Mouse (Mus musculus) spleen, adult 12 weeks (tissue): ENCODE data around the gene Wnt4.

Experiments
- DNase-seq: peaks from one replicate; pipeline ENCODE4 v3.0.0; 2022; ENCODE audit warnings: low spot score

The Wnt4 gene

DNA sequence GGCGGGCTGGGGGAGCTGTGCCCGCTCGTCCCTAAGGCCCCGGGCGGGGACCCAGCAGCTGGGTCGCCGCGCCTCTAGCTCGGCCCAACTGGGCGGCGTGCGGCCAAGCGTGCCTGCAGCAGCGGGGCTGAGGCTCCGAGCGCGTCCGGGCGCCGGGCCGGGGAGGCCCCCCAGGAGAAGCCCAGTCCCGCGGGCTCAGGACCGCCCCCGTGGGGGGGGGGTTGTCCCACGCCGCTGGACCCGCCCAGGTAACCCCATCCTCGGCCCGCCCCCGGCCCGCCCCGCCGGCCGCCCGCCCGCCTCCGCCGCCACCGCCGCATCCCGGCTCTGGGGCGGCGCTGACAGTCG lies at the start of gene Wnt4:
Wnt4 (plus strand) TSS at position 324 of the 348 bp plus-strand sequence.
- DNase-seq, result no peak

DNA sequence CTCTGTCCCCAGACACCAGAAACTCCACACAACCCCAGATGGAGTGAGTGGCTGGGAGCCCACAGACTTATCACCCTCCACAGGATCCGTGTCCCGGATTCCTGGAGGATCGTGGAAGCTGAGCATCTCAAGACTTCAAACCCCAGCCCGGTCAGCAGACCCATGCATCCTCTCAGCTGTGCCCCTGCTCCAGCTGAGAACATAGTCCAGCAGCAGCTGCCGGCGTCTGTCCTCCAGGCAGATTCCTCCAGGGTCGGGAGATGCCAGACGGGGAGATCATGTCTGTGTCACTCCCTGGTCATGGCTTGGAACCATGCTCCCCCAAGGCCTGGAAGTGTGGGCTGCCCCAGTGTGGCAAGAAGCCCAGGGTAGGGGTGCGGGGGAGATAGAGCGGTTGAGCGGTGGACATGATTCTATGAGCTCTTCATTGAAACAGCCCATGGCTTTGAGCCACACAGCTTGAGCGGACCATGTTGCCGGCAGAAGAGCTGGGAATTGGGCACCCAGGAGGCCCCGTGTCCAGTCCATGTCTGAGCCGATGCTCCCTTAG lies 48.6 kb upstream of the Wnt4 start:
- DNase-seq, result no peak

DNA sequence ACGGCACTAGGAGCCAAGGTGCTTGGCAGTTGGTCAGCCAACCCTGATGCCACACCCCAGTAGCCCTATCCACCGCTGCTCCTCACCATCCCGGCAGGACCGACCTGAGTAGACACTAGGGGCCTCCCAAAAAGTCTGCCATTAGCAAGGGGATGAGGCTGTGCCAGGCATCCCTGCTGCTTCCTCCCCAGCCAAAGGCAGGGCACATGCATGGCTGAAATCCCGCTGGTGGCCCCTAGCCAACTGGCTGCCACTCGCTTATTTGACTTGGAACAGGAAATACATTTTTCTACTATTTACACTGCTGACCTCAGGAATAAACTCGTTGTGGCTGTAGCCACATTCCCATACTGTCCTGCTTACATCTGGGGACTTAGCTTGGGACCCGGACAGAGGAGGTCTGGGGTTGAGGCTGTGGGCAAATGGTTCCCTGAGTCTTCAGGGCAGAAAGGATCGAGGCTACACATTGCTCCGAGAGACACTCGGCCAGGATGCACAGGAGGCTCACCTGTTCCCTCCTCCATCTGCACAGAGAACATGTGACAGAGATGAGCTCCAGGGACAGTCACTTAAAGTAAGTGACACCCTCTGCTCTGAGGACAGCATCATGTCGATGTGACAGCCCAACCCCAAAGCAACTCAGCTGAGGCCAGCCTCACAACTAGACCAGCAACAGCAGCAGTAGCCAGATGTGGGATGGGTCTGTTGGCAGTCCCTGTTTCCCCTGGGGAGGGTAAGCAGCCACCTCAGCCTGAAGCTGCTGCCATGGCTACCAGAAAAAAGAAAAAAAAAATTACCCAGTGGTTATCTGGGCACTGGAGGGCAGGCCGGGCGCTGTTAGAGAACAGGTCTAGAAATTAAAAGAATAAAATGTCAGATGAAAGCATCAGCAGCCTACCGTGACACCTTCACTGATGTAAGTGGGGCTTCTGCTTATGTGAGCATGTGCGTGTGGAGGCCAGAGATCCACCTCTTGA lies 45.5 kb upstream of the Wnt4 start:
- no peak for DNase-seq

DNA sequence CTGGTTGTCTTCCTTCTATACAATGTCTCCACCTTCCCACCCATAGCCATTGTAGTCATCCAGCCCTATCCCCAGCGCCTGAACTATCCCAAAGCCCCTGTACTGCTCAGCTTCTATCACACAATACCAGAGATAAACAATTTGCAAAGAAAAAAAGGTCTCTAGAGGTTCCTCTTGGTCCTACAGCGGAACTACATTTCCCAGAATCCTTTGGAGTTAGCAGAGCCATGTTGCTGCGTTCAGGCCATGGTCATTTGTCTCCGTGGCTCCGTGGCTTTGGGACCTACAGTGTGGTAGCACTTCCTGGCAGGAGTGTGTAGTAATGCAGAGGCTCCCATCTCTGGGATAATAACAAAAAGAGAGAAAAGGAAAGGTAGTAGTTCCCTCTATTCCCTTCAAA lies 43.7 kb upstream of the Wnt4 start:
- DNase-seq, result no peak

DNA sequence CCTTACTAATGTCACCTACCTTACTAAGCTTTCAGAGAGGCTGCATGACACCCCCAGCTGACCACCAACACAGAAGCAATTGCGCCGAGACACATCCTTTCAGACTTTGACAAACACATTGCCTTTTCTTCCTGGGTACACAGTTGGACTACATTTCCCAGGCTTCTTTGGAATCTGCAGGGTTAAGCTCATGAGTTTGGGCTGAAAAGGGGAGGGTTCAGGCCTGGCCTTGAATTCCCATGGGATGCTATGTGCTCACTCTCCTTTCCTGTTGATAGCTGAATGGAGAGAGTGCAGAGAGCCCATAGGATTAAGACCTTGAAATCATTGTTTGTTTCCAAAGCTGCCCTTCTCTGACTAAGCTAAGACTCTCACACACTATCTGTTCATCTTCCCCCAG lies 42.8 kb upstream of the Wnt4 start:
- DNase-seq, result no peak

DNA sequence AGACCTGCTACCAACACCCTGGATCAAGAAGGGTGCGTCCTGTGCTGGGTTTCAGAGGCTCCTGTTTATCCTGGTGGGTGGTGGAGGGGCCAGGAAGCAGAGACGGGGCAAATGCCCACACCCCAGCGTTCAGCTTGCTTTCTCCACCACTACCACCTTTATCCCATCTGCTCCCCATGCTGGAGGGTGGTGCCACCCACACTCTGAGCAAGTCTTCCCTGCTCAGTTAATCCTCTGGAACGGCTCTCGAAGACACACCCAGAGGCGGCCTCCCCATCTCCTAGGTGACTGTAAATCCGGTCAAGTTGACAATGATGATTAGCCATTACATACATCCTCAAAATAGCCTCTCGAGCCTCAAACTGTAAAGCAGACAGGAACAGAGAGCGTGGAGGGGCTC lies 41.9 kb upstream of the Wnt4 start:
- no peak for DNase-seq

DNA sequence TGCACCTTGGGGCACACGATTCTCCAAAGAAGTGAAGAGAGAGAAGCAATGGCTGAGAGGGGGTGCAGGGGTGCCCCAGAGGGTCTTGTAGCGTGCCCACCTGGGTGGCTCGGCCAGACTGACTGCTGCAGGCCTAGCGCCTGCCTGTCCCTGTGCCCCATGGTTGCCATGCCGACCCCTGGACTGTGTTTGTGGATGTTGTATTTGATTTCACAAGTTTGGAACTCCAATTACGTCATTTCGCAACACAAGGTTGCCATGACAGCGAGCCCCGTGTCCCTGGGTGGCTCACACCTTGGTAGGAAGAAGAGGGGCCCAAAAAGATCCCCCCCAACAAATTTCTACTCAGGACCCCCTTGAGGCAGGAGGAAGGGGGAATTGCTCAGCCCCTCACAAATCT lies 32.4 kb upstream of the Wnt4 start:
- DNase-seq, result no peak

DNA sequence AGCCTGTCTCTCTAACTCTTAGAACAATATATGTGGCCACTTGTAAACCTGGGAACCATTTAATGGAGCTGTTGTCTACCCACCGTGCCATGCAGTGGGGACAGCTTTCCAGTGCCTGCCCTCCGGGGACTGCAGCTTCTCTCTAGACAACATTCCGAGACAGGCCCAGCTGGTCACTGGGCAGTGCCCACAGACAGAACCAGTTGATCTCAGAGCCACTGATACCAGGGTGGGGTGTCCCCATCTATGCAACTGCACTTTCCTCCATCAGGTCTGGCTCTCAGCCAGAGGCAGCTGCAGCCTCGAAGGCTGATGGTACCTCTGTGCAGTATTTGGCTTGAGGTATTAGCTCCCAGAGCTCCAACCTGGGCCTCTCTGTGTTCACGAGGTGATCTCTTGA lies 27.0 kb upstream of the Wnt4 start:
- DNase-seq, result no peak

DNA sequence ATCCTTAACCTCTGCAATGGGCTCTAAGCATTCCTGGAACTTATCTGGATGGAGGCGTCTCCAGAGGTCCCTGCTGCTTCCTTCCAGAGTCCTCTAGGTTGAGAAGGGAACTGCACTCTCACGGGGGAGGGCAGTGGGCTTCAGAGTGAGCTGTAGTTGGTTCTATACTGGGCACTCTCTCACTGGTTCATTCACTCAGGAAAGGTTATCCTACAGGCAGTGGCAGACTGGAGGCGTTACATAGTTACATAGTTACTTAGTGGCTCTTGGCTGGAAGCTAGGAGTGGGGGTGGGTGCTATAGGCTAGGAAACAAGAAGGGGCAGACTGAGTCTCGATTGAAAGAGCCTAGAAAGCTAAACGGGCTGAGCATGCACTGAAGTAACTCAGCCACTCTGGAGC lies 26.4 kb upstream of the Wnt4 start:
- no peak for DNase-seq

DNA sequence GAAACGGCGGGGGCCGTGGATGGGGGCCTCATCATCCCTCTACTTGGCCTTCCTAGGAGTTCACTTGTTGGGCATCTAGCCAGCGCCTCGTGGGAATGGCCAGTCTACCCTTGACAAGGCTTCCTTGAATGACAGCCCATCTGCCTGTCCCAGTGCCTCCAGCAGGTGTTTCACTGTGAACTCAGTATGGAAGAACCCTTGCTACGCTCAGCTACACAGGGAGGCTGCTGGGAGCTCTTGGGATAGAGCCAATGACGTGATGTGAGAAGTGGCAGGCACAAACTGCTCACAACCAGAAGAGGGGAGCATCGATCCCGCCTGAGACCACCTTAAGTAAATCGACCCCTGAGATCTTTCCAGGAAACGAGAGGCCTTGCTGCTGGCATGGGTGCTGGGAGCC lies 23.7 kb upstream of the Wnt4 start:
- DNase-seq, result no peak

DNA sequence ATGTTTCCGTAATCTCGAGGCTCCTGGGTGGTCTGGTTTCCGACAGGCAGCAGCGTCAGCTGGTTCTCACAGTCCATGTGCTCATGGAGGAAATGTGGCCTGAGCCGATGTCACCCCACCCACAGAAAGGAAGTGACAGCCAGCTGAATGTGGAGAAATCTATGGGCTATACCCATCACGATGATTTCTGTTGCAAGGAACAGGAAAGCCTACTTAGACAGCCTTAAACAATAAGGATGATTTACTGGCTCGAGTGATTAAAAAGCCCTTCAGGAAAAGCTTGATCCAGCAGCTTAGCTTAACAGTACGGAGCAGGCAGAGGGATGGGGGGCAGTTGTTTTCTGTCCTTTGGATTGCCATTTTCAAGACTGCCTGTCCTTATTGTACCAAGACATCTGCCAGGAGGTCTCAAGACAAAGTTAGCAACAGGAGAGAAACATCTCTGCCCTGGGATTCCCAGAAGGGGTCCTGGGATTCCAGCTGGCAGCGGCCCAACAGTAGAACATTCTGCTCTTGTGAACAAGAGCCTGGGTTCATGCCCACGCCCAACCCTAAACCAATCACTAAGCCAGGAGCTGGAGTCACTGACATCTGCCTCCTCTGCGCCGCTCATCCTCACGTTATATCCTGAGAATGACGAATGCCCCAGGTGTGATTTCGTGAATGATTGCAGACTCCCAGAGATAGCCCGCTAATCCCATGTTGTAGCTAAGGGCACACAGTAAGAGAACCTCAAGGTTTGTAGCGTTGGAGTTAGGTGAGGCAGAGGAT lies 22.9 kb upstream of the Wnt4 start:
- no peak for DNase-seq

DNA sequence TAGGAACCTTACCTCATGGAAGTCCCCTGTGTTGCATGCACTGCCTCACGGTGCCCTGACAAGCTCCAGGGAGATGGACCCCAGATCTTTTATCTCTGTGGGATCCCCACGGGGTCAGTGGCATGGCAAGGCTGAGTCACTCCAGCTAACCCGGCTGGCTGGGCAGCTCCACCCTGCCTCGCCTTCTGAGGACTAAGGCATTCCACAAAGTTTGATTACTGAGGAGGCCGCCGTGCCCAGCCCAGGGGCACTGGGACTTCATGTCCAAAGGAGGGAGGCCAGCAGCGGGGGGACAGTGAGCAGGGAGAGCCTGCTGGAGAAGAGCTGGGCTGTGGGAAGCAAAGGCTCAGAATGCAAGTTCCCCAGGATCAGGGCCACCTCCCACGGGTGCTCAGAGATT lies 21.7 kb upstream of the Wnt4 start:
- no peak for DNase-seq

DNA sequence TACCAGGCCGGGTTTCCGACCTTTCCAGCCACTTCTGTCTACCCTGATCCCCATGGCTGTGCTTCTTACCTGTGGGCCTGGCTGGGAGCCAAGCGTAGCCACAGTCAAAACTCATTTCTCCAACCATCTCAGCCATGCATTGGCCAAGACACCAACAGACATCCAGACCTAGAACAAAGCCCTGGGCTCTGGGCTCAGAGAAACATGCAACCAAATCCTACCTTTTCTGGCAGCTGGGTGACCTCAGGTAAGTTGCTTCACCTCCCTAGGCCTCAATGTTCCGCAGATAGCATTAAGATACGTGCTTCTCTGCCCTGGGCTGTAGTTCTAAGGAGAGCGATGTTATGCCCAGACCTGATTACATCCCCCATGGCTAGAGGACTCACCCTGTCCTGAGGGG lies 15.5 kb upstream of the Wnt4 start:
- DNase-seq, result no peak

DNA sequence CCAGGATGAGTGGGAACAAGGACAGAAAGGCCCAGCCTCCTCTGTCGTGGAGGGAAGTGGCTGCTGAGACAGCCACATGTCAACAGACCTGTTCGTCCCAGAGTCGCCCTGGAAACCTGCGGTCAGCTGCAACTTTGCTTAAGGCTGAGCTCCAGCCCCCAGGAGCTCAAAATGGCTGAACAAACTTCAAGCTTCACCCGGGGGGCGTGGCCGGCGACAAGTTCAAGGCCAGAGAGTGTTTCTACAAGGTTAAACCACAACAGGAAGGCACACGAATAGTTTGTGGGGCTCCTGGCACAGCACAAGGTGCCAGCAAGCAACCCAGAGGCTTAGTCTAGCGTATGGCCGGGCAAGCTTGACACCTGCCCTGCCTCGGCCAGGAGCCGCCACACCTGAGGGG lies 13.2 kb upstream of the Wnt4 start:
- no peak for DNase-seq

DNA sequence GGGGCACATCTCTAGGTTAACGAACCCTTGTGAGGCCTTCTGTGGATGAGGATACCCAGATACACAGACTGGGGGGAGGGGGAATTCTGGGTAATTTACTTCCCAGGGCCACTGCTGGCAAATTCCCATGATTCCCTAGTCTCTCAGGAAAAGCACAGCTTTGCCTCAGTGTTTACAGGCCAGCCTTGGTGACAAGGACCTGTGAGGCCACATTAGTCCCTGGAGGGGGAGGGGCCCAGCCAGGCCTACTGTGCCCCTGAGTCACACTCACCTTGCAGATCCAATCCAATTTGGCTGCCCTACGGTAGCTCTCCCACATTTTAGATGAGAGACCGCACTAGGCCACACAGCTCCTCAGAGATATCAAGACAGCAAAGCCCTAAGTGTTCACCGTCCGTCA lies 12.2 kb upstream of the Wnt4 start:
- no peak for DNase-seq

DNA sequence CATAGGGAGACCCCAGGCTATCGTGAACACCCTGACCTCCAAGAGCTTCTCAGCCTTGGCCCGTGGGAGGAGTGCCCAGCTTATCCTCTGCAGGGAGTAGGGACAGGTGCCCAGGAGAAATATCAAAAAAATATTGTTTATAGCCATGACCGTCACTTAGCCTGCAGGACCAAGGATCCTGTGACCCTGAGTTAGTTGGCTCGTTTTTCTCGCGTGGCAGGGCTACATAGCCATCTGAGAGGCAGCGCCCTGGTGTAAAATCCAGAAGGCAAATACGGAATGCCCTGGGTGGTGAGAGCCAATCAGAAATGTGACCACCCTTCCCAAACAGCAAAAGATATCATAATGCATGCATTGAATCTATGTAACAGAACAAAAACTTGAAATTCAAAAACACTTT lies 8.7 kb upstream of the Wnt4 start:
- DNase-seq, result no peak

DNA sequence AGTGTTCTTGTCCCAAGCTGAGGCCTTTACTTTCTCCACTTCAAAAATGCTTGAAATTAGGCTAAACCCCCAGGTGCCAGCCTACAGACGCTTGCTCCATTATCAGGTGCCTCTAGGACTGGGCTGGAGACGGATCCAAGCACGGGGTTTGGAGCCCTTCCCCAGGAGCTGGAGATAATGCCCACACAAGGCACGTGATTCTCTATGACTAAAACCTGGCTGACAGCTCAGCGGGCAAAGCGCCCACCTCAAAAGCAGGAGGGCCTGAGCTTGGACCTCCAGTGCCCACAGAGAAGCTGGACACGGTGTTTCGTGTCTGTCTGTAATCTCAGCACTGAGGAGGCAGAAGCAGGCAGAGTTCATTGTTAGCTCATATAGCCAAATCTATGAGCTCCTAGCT lies 5.4 kb upstream of the Wnt4 start:
- DNase-seq, result no peak

DNA sequence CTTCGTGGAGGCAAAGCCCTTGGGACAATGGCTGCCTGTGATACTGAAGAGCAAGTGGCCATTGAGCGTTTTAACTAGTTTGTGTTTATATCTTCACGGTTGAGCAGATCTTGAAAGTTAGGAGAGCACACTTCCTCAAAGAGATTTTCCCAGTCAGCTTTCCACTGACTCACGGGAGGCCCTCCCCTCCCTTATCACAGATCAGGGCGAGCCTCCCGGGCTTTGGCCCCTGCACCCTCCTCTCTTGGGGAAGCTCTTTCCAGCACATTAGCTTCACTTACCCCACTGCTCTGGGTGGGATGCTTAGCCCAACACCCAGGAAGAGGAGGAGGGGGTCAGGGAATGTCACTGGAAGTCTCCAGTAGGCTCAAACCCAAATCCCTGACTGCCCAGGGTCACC lies 3.0 kb upstream of the Wnt4 start:
- no peak for DNase-seq

DNA sequence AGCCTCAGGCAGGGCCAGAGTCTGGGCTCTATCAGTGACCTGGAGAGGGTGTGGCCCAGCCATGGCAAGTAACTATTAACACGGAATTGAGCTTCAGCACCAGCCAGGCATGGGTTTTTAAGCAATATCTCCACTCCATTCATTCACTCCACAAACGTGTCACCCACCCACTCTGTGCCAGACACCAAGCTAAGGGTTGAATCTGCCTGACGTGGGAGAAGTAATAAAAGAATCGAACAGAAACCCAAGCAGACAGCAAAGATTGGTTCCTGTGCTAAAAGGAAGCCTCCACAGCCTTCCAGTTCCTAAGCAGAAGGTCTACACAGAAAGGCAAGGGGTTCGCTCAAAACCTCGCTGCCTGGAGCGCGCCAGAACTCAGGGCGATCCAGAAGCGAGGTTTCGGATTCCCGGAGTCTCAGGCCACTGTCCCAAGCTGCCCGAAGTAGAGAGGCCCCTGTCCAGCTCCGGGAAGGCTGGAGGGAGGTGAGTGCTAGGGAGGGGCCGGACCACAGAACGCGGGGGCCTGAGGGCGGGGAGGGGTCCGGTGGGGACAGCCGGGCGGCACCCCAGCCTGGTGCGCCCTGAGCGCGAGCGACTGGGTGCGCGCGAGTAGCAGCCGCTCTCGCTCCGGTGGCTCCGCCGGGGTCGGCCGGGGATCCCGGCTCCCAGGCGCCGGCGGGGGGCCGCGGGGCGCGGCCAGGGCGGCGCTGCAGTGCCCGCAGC lies 685 bp upstream of the Wnt4 start:
- no peak for DNase-seq

DNA sequence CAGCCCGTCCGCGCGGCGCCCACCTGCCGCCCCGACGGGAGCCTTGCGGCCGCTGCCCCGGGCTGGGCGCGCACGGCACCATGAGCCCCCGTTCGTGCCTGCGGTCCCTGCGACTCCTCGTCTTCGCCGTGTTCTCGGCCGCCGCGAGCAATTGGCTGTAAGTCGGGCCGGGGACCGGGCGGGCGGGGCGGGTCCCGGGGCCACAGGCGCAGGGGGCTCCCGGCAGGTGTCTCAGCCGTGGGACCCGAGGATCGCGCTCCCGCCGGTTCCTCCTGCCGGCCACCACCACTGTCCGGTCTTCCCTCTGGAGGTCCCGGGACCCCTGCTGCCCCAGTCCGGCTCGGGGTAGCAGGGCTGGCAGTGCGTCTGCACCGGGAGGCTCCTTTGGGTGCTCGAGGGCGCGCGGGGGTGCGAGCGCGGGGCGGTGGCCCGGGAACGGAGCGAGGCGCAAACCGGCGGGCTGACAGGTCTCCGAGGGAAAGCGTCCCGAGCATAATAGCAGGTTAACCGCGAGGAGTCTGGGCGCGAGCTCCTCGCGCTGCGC lies 383 bp downstream of the Wnt4 start:
- DNase-seq, result no peak

DNA sequence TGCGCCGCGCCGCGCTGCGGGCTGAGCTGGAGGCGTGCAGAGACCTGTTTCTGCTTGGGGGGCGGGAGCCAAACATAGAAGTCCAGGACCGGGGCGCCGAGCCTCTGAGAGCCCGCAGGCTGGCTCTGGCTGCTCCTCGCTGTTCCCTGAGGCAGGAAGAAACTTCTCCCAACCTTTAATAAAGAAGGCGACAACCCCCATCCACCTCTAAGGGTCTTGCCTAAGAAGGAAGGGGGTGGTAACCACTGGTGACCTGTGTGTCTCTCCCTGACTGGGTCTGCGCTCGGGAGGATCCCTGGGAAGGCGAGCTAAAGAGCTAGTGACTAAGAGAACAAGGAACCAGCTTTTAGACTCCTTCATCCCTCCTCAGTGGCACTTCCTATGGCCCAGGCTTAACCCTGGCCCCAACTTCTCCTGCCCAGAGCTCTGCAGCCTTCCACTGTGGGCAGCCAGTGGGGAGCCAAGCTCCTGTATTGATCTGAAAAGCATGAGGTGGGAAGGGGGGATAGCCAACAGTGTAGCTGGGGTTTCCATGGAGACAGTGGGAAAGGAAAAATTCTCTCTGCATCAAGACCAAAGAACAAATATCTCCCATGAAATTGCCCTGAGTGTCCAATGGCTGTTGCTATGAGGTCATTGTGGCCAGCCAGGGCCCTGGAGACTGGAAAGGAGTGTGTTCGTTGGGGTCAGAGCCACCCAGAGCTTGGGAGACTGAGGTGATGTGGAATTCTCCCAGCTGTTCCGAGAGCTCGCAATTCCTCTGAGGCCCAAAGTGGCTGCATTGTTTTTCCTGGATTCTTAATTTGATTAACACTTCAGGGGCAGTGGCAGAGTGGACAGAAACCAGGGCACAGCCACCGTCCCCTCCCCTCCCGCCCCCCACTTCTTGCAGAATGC lies 1.1 kb downstream of the Wnt4 start:
- no peak for DNase-seq
